Mouse (Mus musculus) frontal cortex, postnatal 36 days (tissue): ENCODE results near the gene Glt28d2.

Experiments
- DNase-seq, 2 experiments: peaks; one replicate each; pipeline ENCODE4 v3.0.0; 2022; ENCODE audit warnings: low spot score in 2 of 2

The Glt28d2 gene

DNA sequence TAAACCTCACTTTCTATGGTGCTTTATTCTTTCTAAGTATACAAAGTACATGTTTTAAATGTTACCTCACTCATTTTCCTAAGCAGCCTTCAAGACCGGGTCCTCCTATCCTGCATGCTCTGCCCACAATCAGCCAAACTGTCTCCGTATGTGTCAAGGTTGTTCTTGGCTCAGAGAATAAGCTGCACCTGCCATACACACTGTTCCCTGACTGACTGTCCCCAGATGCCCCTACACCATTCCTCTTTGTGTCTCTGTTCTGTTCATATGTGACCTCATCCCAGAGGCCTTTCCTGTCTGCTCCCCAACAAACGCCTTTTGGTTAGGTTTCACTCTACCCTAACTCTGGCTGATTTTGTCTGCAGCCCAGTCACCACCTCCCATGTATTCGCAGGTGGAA is 60.0 kb downstream of the Glt28d2 start:
- DNase-seq = no peak

DNA sequence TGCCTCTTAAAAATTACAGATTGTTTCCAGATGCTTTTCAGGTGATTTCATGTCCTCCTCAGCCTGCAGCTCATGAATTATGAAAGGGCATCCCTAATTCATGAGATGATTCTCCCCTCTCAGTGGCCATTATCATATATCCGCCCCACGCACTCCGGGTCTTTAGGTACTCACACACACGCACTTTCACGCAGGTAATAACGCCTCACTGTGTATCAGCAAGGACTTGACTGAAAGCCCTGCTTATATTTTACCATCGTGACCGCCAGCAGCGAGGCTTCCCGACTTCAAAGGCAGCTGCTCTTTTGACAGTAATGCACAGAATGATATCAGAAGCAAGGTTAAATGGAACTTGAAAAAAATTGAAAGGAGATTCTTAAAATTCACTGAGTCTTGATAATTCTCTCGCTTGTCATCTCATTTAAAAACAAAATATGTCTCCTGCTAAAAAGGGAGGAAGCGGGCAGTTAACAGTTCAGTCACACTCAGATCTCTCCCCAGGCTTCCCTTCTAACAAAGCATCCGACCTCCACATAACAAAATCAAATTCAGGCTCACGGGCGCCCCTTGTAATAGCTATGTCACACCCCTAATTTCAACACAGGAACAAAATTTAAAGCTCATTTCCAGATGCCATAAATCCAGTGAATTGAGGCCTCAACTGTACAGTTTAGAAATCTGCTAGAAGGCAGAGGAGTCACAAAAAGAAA is 66.3 kb downstream of the Glt28d2 start:
- DNase-seq = no peak
